Mouse (Mus musculus) limb, embryonic 15.5 days (tissue): ENCODE measurements around the gene Ano9. TPM values are rescaled to one million over a fixed set of nuclear protein-coding genes. Genes with fewer than 3 reads are reported as not detected.

Experiments
- ATAC-seq: fragments of 200-750 bp; cut with Nextera tagmentation; 2 replicates; pipeline ENCODE4 v1.8.0; 2017; ENCODE audit warnings: low read depth, moderate TSS enrichment; ENCODE audit not compliant: insufficient number of reproducible peaks, low FRiP score, low TSS enrichment
- H3K27ac ChIP-seq: fragments of 300-500 bp; sonication (generic); 2 replicates; pipeline ENCODE4 v1.5.1; 2015; ENCODE audit warnings: moderate library complexity, mild to moderate bottlenecking, inconsistent platforms
- H3K27me3 ChIP-seq: fragments of 300-500 bp; sonication (generic); 2 replicates; pipeline ENCODE4 v1.6.1; 2015; ENCODE audit warnings: inconsistent platforms
- H3K36me3 ChIP-seq: fragments of 300-500 bp; sonication (generic); 2 replicates; pipeline ENCODE4 v1.6.1; 2015; ENCODE audit warnings: inconsistent platforms
- H3K4me1 ChIP-seq: fragments of 300-500 bp; sonication (generic); 2 replicates; pipeline ENCODE4 v1.6.1; 2015; ENCODE audit warnings: inconsistent platforms
- H3K4me2 ChIP-seq: fragments of 300-500 bp; sonication (generic); 2 replicates; pipeline ENCODE4 v1.6.1; 2015; ENCODE audit warnings: mild to moderate bottlenecking, inconsistent platforms
- H3K4me3 ChIP-seq: fragments of 300-500 bp; sonication (generic); 2 replicates; pipeline ENCODE4 v1.5.1; 2015; ENCODE audit warnings: mild to moderate bottlenecking, inconsistent platforms
- H3K9ac ChIP-seq: fragments of 300-500 bp; sonication (generic); 2 replicates; pipeline ENCODE4 v1.6.1; 2015; ENCODE audit warnings: inconsistent platforms
- H3K9me3 ChIP-seq: fragments of 300-500 bp; sonication (generic); 2 replicates; pipeline ENCODE4 v1.6.1; 2016; ENCODE audit warnings: inconsistent platforms
- WGBS: fragments of 180-500 bp; shearing (Covaris S2); methylation state at CpG from one replicate; pipeline ENCODE4 v1.1.7; 2015; 5-methylcytosine and 5-hydroxymethylcytosine counted together
- polyA plus RNA-seq: library from polyadenylated mRNA; unstranded; fragments of >200 nt; fragmentation: Nextera tagmentation; extraction: Ambion mirVana; gene quantifications from 2 replicates; pipeline ENCODE4 v1.2.1, GENCODE M21; 2015

Ano9 gene
- polyA plus RNA-seq, 1 experiment from 2014 or later: 24.1 TPM

DNA sequence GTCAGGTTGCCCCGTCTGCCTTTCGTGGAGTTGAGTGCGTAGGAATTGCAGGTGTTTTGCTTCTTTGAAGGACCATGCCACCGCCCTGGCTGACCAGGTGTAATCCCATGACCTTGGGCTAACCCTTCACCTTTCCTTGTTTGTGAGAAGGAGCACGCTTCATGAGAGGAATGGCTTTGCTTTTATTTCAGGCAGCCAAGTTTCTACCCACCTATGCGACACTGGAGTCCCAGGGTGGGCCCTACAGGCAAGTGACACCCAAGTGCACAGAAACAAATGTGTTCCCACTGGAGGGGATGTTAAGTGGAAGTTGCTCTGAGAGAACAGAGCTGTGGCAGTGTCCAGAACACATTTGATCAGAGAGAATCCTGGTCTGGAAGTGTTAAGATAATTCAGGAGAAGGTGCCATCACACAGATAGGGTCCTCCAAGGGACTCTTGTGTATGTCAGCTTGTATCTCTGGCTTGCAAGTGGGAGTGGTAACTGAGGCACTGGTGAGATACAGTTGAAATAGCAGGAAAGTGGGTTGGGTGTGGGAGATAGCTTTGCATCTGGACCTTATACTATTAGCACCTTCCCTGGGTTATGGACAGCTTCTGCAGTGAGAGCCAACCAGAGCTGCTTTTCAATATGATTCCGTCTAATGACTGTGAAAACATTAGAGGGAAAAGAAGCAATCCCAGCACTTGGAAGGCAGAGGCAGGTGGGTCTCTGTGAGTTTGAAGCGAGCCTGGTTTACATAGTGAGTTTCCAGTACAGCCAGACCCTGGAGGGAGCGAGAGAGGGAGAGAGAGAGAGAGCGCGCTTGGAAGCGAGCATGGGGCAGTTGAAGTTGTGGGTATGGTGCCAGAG, 14.5 kb upstream of the Ano9 start:
- Histone ChIP-seq H3K4me1 (peaks cover 16% of the 10 kb centered on the region), H3K27ac (peak overlapping the region; percentile 81; the same call in 1 of the 2 replicates), H3K4me2 (peak overlapping the region; percentile 77), H3K9ac (peak overlapping the region; percentile 93), H3K36me3 (peaks cover 24% of the 10 kb centered on the region), H3K27me3 (no peaks in the 10 kb centered on the region), H3K9me3 (no peaks in the 10 kb centered on the region), H3K4me3 (peak overlapping the region; percentile 96)
- 57% methylated on average over 12 of the region's 12 CpGs for WGBS
- no peak for ATAC-seq

GRCm38 (mm10) chr7:141131024-141131820, 13.6 kb upstream of the Ano9 start:
- ATAC-seq: peak; percentile 92
- peaks cover 16% of the 10 kb centered on the region for H3K4me1 ChIP-seq
- no peaks in the 10 kb centered on the region for H3K27me3 ChIP-seq
- H3K4me3 ChIP-seq: peak overlapping the region; percentile 96
- WGBS: under 1% methylated on average over 59 of the region's 59 CpGs
- peak overlapping the region; percentile 81 for H3K27ac ChIP-seq
- no peaks in the 10 kb centered on the region for H3K9me3 ChIP-seq
- peak overlapping the region; percentile 93 for H3K9ac ChIP-seq
- peak overlapping the region; percentile 77 for H3K4me2 ChIP-seq
- peaks cover 15% of the 10 kb centered on the region for H3K36me3 ChIP-seq

- Histone ChIP-seq H3K9me3 (no peaks in the 10 kb centered on the region), H3K27ac (peak overlapping the region; percentile 84), H3K27me3 (no peaks in the 10 kb centered on the region), H3K4me1 (peaks cover 10% of the 10 kb centered on the region), H3K4me3 (peak overlapping the region; percentile 66), H3K4me2 (peak overlapping the region; percentile 70), H3K9ac (peak overlapping the region; percentile 57), H3K36me3 (no peaks in the 10 kb centered on the region)
- 2% methylated on average over 15 of the region's 15 CpGs for WGBS
- ATAC-seq: no peak
Measured at GRCm38 (mm10) chr7:141123517-141123856, 5.9 kb upstream of the Ano9 start.

- peaks cover 13% of the 10 kb centered on the region for H3K4me1 ChIP-seq
- peak overlapping the region; percentile 84 for H3K27ac ChIP-seq
- H3K36me3 ChIP-seq: no peaks in the 10 kb centered on the region
- ATAC-seq: peak; percentile 98
- peak overlapping the region; percentile 70 for H3K4me2 ChIP-seq
- peak overlapping the region; percentile 57 for H3K9ac ChIP-seq
- no peaks in the 10 kb centered on the region for H3K9me3 ChIP-seq
- peak overlapping the region; percentile 66 for H3K4me3 ChIP-seq
- 1% methylated on average over 29 of the region's 29 CpGs for WGBS
- no peaks in the 10 kb centered on the region for H3K27me3 ChIP-seq
Measured at GRCm38 (mm10) chr7:141122689-141123516, 5.3 kb upstream of the Ano9 start.

- ATAC-seq: no peak
- Histone ChIP-seq H3K27me3 (no peaks in the 10 kb centered on the region; the same call in 1 of the 2 replicates), H3K4me3 (peak within 1 kb of the TSS; percentile 66), H3K9me3 (no peaks in the 10 kb centered on the region), H3K4me1 (peaks cover 18% of the 10 kb centered on the region), H3K9ac (peak within 1 kb of the TSS; percentile 57), H3K36me3 (no peaks in the 10 kb centered on the region), H3K4me2 (peak within 1 kb of the TSS; percentile 70), H3K27ac (peak within 1 kb of the TSS; percentile 84)
- 41% methylated on average over 14 of the region's 14 CpGs for WGBS
Measured at GRCm38 (mm10) chr7:141122245-141122644, 4.6 kb upstream of the Ano9 start, which contains the start of gene Ptdss2. Ptdss2 (plus strand) TSS chr7:141122382.

GRCm38 (mm10) chr7:141121051-141121531, 3.5 kb upstream of the Ano9 start:
- WGBS: 76% methylated on average over 5 of the region's 5 CpGs
- no peak overlapping the region for H3K27ac ChIP-seq
- H3K4me1 ChIP-seq: peaks cover 18% of the 10 kb centered on the region
- no peak for ATAC-seq
- H3K27me3 ChIP-seq: peaks cover 1% of the 10 kb centered on the region; the same call in 1 of the 2 replicates
- H3K9ac ChIP-seq: no peak overlapping the region
- H3K4me3 ChIP-seq: no peak overlapping the region
- no peak overlapping the region for H3K4me2 ChIP-seq
- H3K36me3 ChIP-seq: no peaks in the 10 kb centered on the region
- no peaks in the 10 kb centered on the region for H3K9me3 ChIP-seq

GRCm38 (mm10) chr7:141120605-141121004, 3.0 kb upstream of the Ano9 start:
- H3K36me3 ChIP-seq: no peaks in the 10 kb centered on the region
- no peaks in the 10 kb centered on the region for H3K9me3 ChIP-seq
- no peak for ATAC-seq
- WGBS: 72% methylated on average over 3 of the region's 3 CpGs
- H3K4me2 ChIP-seq: no peak overlapping the region
- H3K4me3 ChIP-seq: no peak overlapping the region
- H3K4me1 ChIP-seq: peaks cover 18% of the 10 kb centered on the region
- H3K27me3 ChIP-seq: peaks cover 4% of the 10 kb centered on the region; the same call in 1 of the 2 replicates
- no peak overlapping the region for H3K9ac ChIP-seq
- H3K27ac ChIP-seq: no peak overlapping the region

DNA sequence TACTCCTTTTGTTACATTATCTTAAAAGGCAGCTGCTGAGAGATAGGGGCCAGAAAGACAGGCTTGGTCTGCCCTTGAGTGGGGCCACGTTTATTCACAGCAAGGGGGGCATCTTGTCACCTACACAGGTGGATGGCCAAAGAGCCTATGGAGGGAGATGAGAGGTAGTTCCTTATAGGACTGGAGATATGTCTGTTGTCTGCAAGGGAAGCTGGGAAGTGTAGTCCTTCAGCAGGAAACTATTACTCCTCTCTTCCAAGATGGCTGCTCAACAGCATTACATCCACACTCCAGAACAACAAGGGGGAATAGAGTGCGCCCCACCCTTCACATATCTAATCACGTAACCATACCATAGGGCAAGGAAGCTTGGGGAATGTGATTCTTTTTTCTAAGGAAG, 1.9 kb upstream of the Ano9 start:
- ATAC-seq: no peak
- Histone ChIP-seq H3K4me3 (no peak overlapping the region), H3K4me2 (no peak overlapping the region), H3K27me3 (peaks cover 4% of the 10 kb centered on the region; the same call in 1 of the 2 replicates), H3K9ac (no peak overlapping the region), H3K9me3 (no peaks in the 10 kb centered on the region), H3K36me3 (no peaks in the 10 kb centered on the region), H3K27ac (no peak overlapping the region), H3K4me1 (peaks cover 18% of the 10 kb centered on the region)
- 74% methylated on average over 3 of the region's 3 CpGs for WGBS

GRCm38 (mm10) chr7:141115874-141116273, 1.7 kb downstream of the Ano9 start:
- no peak overlapping the region for H3K4me3 ChIP-seq
- no peak overlapping the region for H3K4me2 ChIP-seq
- H3K9me3 ChIP-seq: no peaks in the 10 kb centered on the region
- H3K4me1 ChIP-seq: 0 out of 2 replicates have a peak, but pooled peaks cover 8% of the 10 kb centered on the region
- WGBS: 91% methylated on average over 9 of the region's 9 CpGs
- H3K36me3 ChIP-seq: no peaks in the 10 kb centered on the region
- no peak for ATAC-seq
- H3K9ac ChIP-seq: no peak overlapping the region
- H3K27me3 ChIP-seq: peaks cover 4% of the 10 kb centered on the region; the same call in 1 of the 2 replicates
- no peak overlapping the region for H3K27ac ChIP-seq

DNA sequence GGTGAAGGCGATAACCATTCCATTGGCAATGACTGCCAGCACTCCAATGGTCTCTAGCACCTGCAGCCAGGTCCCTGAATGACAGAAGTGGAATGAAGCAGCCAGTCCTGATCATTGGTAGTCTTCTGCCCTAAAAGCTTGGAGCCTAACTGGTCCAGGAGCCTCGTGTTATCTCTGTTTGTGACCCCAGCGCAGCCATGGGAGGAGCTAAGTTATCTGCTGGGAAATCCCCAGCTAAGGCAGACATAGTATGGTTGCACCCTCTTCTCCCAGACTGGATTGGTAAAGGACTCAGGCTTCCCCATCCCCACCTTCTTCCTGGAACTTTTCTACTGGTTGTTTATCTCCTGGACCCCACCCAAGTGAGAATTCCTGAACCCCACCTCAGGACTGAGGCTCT, 14.4 kb downstream of the Ano9 start:
- Histone ChIP-seq H3K4me2 (no peak overlapping the region), H3K4me1 (peaks cover 12% of the 10 kb centered on the region), H3K27me3 (peaks cover 42% of the 10 kb centered on the region), H3K9me3 (no peaks in the 10 kb centered on the region), H3K9ac (no peak overlapping the region), H3K27ac (no peak overlapping the region), H3K36me3 (no peaks in the 10 kb centered on the region), H3K4me3 (no peak overlapping the region)
- no peak for ATAC-seq
- WGBS: 68% methylated on average over 3 of the region's 3 CpGs
